Mouse (Mus musculus): ENCODE data around the gene Lama5. TPM values are rescaled to one million over a fixed set of nuclear protein-coding genes. Genes with fewer than 3 reads are reported as not detected.

Lama5 gene
- total RNA-seq, 1 experiment: 291 TPM

- H3K9ac ChIP-seq (ENCODE audit: insufficient read depth, low read depth, low read length, poor library complexity, severe bottlenecking): no peak overlapping the region
- H3K9me3 ChIP-seq (ENCODE audit: control insufficient read depth, insufficient read depth, low read depth, low read length): no peaks in the 10 kb centered on the region
- in situ Hi-C loops (cut with MboI; ENCODE audit: low sequenced_read_pairs in 2 of 2, unreplicated experiment in 2 of 2): no loop called here
- H3K27ac ChIP-seq (ENCODE audit: insufficient read depth, low read depth, low read length, poor library complexity, severe bottlenecking): no peak overlapping the region
- H3K4me3 ChIP-seq (ENCODE audit: insufficient read depth in 1 of 2, low read depth in 1 of 2, low read length in 2 of 2, poor library complexity in 1 of 2, severe bottlenecking in 1 of 2): no peak overlapping the region
- peaks cover 23% of the 10 kb centered on the region; the same call in 1 of the 2 replicates for H3K36me3 ChIP-seq (ENCODE audit: control insufficient read depth, insufficient read depth, low read length, poor library complexity, severe bottlenecking)
- TF ChIP-seq ZC3H11A (IDR thresholded peaks at IDR 0.05; ENCODE audit: borderline replicate concordance, low read depth, low read length) (no peak), ZNF384 (IDR thresholded peaks at IDR 0.05; ENCODE audit: low read depth, low read length) (no peak), CHD2 (IDR thresholded peaks at IDR 0.05; ENCODE audit: low read depth, low read length) (no peak), MAFK (IDR thresholded peaks at IDR 0.05; ENCODE audit: insufficient read depth, low read depth, low read length) (no peak), HCFC1 (IDR thresholded peaks at IDR 0.05; ENCODE audit: borderline replicate concordance, insufficient read depth, low read length) (no peak)
- no peaks in the 10 kb centered on the region for H3K4me1 ChIP-seq (ENCODE audit: control insufficient read depth in 2 of 2, insufficient read depth in 2 of 2, low read length in 2 of 2, poor library complexity in 1 of 2)
- DNase-seq (ENCODE audit: low read depth, low spot score): no peak
Measured at GRCm38 (mm10) chr2:180154796-180155195, 70.9 kb downstream of the Lama5 start.

GRCm38 (mm10) chr2:180148551-180148950, 77.1 kb downstream of the Lama5 start:
- no peak for DNase-seq (ENCODE audit: low read depth, low spot score)
- Histone ChIP-seq H3K9me3 (ENCODE audit: control insufficient read depth, insufficient read depth, low read depth, low read length) (no peaks in the 10 kb centered on the region), H3K4me3 (ENCODE audit: insufficient read depth in 1 of 2, low read depth in 1 of 2, low read length in 2 of 2, poor library complexity in 1 of 2, severe bottlenecking in 1 of 2) (no peak overlapping the region), H3K4me1 (ENCODE audit: control insufficient read depth in 2 of 2, insufficient read depth in 2 of 2, low read length in 2 of 2, poor library complexity in 1 of 2) (no peaks in the 10 kb centered on the region), H3K36me3 (ENCODE audit: control insufficient read depth, insufficient read depth, low read length, poor library complexity, severe bottlenecking) (peaks cover 20% of the 10 kb centered on the region), H3K27ac (ENCODE audit: insufficient read depth, low read depth, low read length, poor library complexity, severe bottlenecking) (no peak overlapping the region), H3K9ac (ENCODE audit: insufficient read depth, low read depth, low read length, poor library complexity, severe bottlenecking) (no peak overlapping the region)
- TF ChIP-seq ZNF384 (IDR thresholded peaks at IDR 0.05; ENCODE audit: low read depth, low read length): no peak
- no peak for TF ChIP-seq ZC3H11A (IDR thresholded peaks at IDR 0.05; ENCODE audit: borderline replicate concordance, low read depth, low read length)
- TF ChIP-seq CHD2 (IDR thresholded peaks at IDR 0.05; ENCODE audit: low read depth, low read length): no peak
- in situ Hi-C loops (cut with MboI; ENCODE audit: low sequenced_read_pairs in 2 of 2, unreplicated experiment in 2 of 2): no loop called here

- no peak for DNase-seq (ENCODE audit: low read depth, low spot score)
- Histone ChIP-seq H3K4me1 (ENCODE audit: control insufficient read depth in 2 of 2, insufficient read depth in 2 of 2, low read length in 2 of 2, poor library complexity in 1 of 2) (no peaks in the 10 kb centered on the region), H3K36me3 (ENCODE audit: control insufficient read depth, insufficient read depth, low read length, poor library complexity, severe bottlenecking) (peaks cover 17% of the 10 kb centered on the region), H3K27ac (ENCODE audit: insufficient read depth, low read depth, low read length, poor library complexity, severe bottlenecking) (no peak overlapping the region), H3K9ac (ENCODE audit: insufficient read depth, low read depth, low read length, poor library complexity, severe bottlenecking) (no peak overlapping the region), H3K4me3 (ENCODE audit: insufficient read depth in 1 of 2, low read depth in 1 of 2, low read length in 2 of 2, poor library complexity in 1 of 2, severe bottlenecking in 1 of 2) (no peak overlapping the region), H3K9me3 (ENCODE audit: control insufficient read depth, insufficient read depth, low read depth, low read length) (no peaks in the 10 kb centered on the region)
- in situ Hi-C loops (cut with MboI; ENCODE audit: low sequenced_read_pairs in 2 of 2, unreplicated experiment in 2 of 2): no loop called here
- TF ChIP-seq HCFC1 (IDR thresholded peaks at IDR 0.05; ENCODE audit: borderline replicate concordance, insufficient read depth, low read length): no peak
- no peak for TF ChIP-seq CHD2 (IDR thresholded peaks at IDR 0.05; ENCODE audit: low read depth, low read length)
- TF ChIP-seq MAFK (IDR thresholded peaks at IDR 0.05; ENCODE audit: insufficient read depth, low read depth, low read length): no peak
- no peak for TF ChIP-seq ZNF384 (IDR thresholded peaks at IDR 0.05; ENCODE audit: low read depth, low read length)
- no peak for TF ChIP-seq ZC3H11A (IDR thresholded peaks at IDR 0.05; ENCODE audit: borderline replicate concordance, low read depth, low read length)
Measured at GRCm38 (mm10) chr2:180147379-180147778, 78.3 kb downstream of the Lama5 start.

GRCm38 (mm10) chr2:180146091-180146490, 79.6 kb downstream of the Lama5 start:
- Histone ChIP-seq H3K4me3 (ENCODE audit: insufficient read depth in 1 of 2, low read depth in 1 of 2, low read length in 2 of 2, poor library complexity in 1 of 2, severe bottlenecking in 1 of 2) (no peak overlapping the region), H3K4me1 (ENCODE audit: control insufficient read depth in 2 of 2, insufficient read depth in 2 of 2, low read length in 2 of 2, poor library complexity in 1 of 2) (no peaks in the 10 kb centered on the region), H3K27ac (ENCODE audit: insufficient read depth, low read depth, low read length, poor library complexity, severe bottlenecking) (no peak overlapping the region), H3K9ac (ENCODE audit: insufficient read depth, low read depth, low read length, poor library complexity, severe bottlenecking) (no peak overlapping the region), H3K36me3 (ENCODE audit: control insufficient read depth, insufficient read depth, low read length, poor library complexity, severe bottlenecking) (peaks cover 17% of the 10 kb centered on the region), H3K9me3 (ENCODE audit: control insufficient read depth, insufficient read depth, low read depth, low read length) (no peaks in the 10 kb centered on the region)
- in situ Hi-C loops (cut with MboI; ENCODE audit: low sequenced_read_pairs in 2 of 2, unreplicated experiment in 2 of 2): no loop called here
- TF ChIP-seq ZNF384 (IDR thresholded peaks at IDR 0.05; ENCODE audit: low read depth, low read length) (no peak), ZC3H11A (IDR thresholded peaks at IDR 0.05; ENCODE audit: borderline replicate concordance, low read depth, low read length) (no peak), CHD2 (IDR thresholded peaks at IDR 0.05; ENCODE audit: low read depth, low read length) (no peak), HCFC1 (IDR thresholded peaks at IDR 0.05; ENCODE audit: borderline replicate concordance, insufficient read depth, low read length) (no peak), MAFK (IDR thresholded peaks at IDR 0.05; ENCODE audit: insufficient read depth, low read depth, low read length) (no peak)
- DNase-seq (ENCODE audit: low read depth, low spot score): no peak

- DNase-seq (ENCODE audit: low read depth, low spot score): no peak
- Histone ChIP-seq H3K9ac (ENCODE audit: insufficient read depth, low read depth, low read length, poor library complexity, severe bottlenecking) (no peak overlapping the region), H3K4me1 (ENCODE audit: control insufficient read depth in 2 of 2, insufficient read depth in 2 of 2, low read length in 2 of 2, poor library complexity in 1 of 2) (no peaks in the 10 kb centered on the region), H3K27ac (ENCODE audit: insufficient read depth, low read depth, low read length, poor library complexity, severe bottlenecking) (no peak overlapping the region), H3K36me3 (ENCODE audit: control insufficient read depth, insufficient read depth, low read length, poor library complexity, severe bottlenecking) (no peaks in the 10 kb centered on the region), H3K9me3 (ENCODE audit: control insufficient read depth, insufficient read depth, low read depth, low read length) (no peaks in the 10 kb centered on the region), H3K4me3 (ENCODE audit: insufficient read depth in 1 of 2, low read depth in 1 of 2, low read length in 2 of 2, poor library complexity in 1 of 2, severe bottlenecking in 1 of 2) (no peak overlapping the region)
- in situ Hi-C loops (cut with MboI; ENCODE audit: low sequenced_read_pairs in 2 of 2, unreplicated experiment in 2 of 2): no loop called here
- TF ChIP-seq HCFC1 (IDR thresholded peaks at IDR 0.05; ENCODE audit: borderline replicate concordance, insufficient read depth, low read length): no peak
- TF ChIP-seq MAFK (IDR thresholded peaks at IDR 0.05; ENCODE audit: insufficient read depth, low read depth, low read length): no peak
- TF ChIP-seq CHD2 (IDR thresholded peaks at IDR 0.05; ENCODE audit: low read depth, low read length): no peak
- no peak for TF ChIP-seq ZC3H11A (IDR thresholded peaks at IDR 0.05; ENCODE audit: borderline replicate concordance, low read depth, low read length)
- TF ChIP-seq ZNF384 (IDR thresholded peaks at IDR 0.05; ENCODE audit: low read depth, low read length): no peak
Measured at GRCm38 (mm10) chr2:180135414-180135813, 90.2 kb downstream of the Lama5 start.
